Mouse (Mus musculus): ENCODE measurements around the gene Akt1.

The Akt1 gene

GRCm38 (mm10) chr12:112659109-112659508, 15.6 kb downstream of the Akt1 start:
- peak; percentile 33 for DNase-seq

- DNase-seq: no peak
Observed at GRCm38 (mm10) chr12:112658619-112659018, 16.1 kb downstream of the Akt1 start.

GRCm38 (mm10) chr12:112654076-112654475, 20.6 kb downstream of the Akt1 start:
- DNase-seq: no peak

GRCm38 (mm10) chr12:112653157-112653824, 21.4 kb downstream of the Akt1 start:
- DNase-seq: peak; percentile 83

- no peak for DNase-seq
Observed at GRCm38 (mm10) chr12:112651778-112652439, 22.8 kb downstream of the Akt1 start.

- no peak for DNase-seq
Observed at GRCm38 (mm10) chr12:112648081-112648480, 26.6 kb downstream of the Akt1 start.

GRCm38 (mm10) chr12:112646139-112646538, 28.5 kb downstream of the Akt1 start:
- DNase-seq: no peak

GRCm38 (mm10) chr12:112644855-112645506, 29.7 kb downstream of the Akt1 start:
- peak; percentile 46 for DNase-seq

- peak; percentile 99 for DNase-seq
Observed at GRCm38 (mm10) chr12:112644180-112644854, 30.4 kb downstream of the Akt1 start, which contains the start of gene Siva1. Gene Siva1, plus strand, starts transcription at chr12:112644679.

- DNase-seq: no peak
Observed at GRCm38 (mm10) chr12:112643126-112643525, 31.6 kb downstream of the Akt1 start.

- no peak for DNase-seq
Observed at GRCm38 (mm10) chr12:112639526-112639925, 35.2 kb downstream of the Akt1 start.

GRCm38 (mm10) chr12:112633686-112634085, 41.0 kb downstream of the Akt1 start:
- no peak for DNase-seq

GRCm38 (mm10) chr12:112632907-112633306, 41.8 kb downstream of the Akt1 start:
- DNase-seq: no peak

GRCm38 (mm10) chr12:112632084-112632777, 42.5 kb downstream of the Akt1 start:
- DNase-seq: no peak

GRCm38 (mm10) chr12:112631472-112631871, 43.2 kb downstream of the Akt1 start:
- no peak for DNase-seq

GRCm38 (mm10) chr12:112630796-112631195, 43.9 kb downstream of the Akt1 start:
- no peak for DNase-seq

GRCm38 (mm10) chr12:112630029-112630428, 44.7 kb downstream of the Akt1 start:
- no peak for DNase-seq

- peak; percentile 80 for DNase-seq
Observed at GRCm38 (mm10) chr12:112628928-112629721, 45.6 kb downstream of the Akt1 start.

GRCm38 (mm10) chr12:112628197-112628596, 46.5 kb downstream of the Akt1 start:
- DNase-seq: no peak

GRCm38 (mm10) chr12:112627097-112627881, 47.4 kb downstream of the Akt1 start:
- DNase-seq: no peak

- no peak for DNase-seq
Observed at GRCm38 (mm10) chr12:112626455-112626854, 48.2 kb downstream of the Akt1 start.

All from liver (tissue).